Mouse (Mus musculus): ENCODE measurements around the gene Fcf1.

Fcf1 gene

GRCm38 (mm10) chr12:84970428-84971096 is at the start of gene Fcf1, which contains the start of gene Arel1:
Gene Fcf1 (plus strand): TSS chr12:84970897.
Gene Arel1 (minus strand): TSS chr12:84970900.
- peak; percentile 73 to 85 for DNase-seq (ENCODE audit: low spot score in 2 of 2)

- DNase-seq (ENCODE audit: low spot score in 2 of 2): no peak
These were observed 48.7 kb upstream of the Fcf1 start for GRCm38 (mm10) chr12:84921881-84922419.

- no peak for DNase-seq (ENCODE audit: low spot score in 2 of 2)
These were observed 46.4 kb upstream of the Fcf1 start for GRCm38 (mm10) chr12:84924324-84924723.

DNA sequence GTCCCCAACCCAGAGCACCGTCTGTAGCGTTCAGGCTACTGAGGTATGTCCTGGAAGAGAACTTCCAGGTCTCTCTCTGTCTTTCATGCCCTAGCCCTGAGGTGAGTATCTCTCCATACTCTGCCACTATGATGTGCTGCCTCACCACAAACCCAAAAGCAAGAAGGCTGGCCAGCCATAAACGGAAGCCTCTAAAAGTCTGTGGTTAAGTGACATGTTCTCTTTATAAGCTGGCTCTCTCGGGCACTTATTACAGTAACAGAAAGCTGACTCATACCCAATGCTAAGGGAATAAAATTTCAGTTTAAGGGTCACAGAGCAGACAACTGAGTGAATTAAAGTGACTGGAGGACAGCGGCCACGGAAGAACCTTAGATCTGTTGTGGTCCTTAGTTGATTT is 44.2 kb upstream of the Fcf1 start:
- no peak for DNase-seq (ENCODE audit: low spot score in 2 of 2)

DNA sequence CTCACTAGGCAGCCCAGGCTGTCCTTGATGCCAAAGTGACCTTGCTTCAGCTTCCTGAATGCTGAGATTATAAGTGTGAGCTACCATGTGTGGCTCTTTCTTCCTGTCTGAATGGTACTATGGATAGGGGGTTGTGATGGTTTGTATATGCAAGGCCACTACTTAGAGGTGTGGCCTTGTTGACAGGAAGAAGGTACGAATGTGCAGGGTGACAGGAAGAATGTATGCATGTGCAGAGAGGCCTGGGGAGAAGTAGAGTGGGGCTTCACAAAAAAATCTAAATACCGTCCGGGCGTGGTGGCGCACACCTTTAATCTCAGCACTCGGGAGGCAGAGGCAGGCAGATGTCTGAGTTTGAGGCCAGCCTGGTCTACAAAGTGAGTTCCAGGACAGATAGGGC is 38.5 kb upstream of the Fcf1 start:
- no peak for DNase-seq (ENCODE audit: low spot score in 2 of 2)

- no peak for DNase-seq (ENCODE audit: low spot score in 2 of 2)
These were observed 35.4 kb upstream of the Fcf1 start for GRCm38 (mm10) chr12:84935343-84935742.

GRCm38 (mm10) chr12:84939117-84939516 is 31.6 kb upstream of the Fcf1 start:
- no peak for DNase-seq (ENCODE audit: low spot score in 2 of 2)

DNA sequence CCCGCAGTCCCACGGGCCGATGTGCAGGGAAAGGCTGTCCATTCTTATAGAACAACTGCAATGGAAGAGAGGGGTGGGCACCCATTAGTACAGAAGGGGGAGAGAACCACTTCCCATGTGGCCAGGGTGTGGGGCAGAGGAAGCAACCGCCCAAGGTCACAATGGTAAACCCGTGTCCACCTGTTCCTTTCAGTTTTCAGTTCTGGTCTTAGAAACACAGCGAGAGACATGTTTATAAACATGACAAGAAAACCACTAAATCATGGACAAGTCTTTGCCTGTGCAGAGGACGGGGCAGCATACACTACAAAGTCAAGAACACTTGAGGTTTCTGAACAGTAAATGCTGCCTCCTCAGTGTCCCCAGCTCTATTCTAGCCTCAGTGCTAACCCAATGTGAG is 30.4 kb upstream of the Fcf1 start:
- DNase-seq (ENCODE audit: low spot score in 2 of 2): no peak

DNA sequence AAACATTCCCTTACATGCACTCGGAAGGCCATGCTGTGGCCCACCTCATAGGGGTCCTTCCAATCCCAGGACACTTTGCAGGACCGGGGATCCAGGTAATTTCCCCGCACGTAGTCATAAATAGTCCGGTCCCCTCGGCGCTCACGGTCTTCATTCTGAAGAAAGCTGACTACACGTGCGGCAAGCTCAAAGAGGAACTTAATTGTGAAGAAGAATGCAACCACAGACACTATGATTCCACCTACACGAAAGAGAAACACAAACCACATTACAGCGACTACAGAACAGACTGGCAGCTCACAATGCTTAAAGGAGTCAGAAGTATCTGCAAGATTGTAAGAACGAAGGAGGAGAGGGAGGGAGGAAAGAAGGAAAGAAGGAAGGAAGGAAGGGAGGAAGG is 29.0 kb upstream of the Fcf1 start:
- peak in 1 of 2 experiments; percentile 23 for DNase-seq (ENCODE audit: low spot score in 2 of 2)

DNA sequence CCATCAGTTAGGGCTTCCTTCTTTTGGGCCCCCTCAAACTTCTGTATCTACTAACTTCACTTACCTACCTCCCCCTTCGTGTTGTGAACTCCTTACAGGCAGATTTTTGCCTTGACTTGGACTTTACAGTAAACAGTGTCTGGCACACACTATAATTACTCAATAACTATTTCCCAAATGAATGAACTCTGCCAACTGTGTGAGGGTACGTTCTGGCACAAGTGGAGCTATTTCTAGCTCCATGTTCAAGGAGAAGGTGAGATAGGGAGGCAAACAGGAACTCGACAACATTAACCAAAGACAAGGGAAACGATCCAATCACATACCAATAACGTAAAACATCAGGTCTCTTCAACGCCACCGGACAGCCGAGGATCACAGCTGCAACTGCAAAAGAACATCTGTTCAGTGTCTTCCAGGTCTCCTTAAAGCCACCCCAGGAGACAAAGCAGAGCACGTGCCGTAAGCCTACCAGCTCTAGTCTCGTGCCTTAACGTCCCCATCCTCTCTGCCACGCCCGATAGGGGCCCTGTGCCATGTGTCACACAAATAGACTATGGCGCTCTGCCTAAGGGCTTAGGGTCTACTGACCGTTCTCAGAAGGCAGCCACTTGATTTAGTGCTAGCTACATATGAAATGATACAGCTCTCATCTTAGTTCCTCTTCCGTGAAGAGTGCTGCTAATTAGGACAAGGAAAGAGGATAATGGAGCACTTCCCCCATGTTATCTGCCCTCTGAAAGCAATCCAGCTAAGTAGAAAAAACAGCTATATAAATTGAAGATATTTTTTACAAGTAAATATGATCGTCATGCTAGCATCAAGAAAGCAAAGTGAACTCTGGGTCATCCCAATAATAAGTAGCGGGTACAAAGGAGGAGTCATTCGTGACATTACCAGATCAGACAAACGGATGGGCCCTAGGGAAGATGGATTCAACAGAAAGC is 27.4 kb upstream of the Fcf1 start:
- DNase-seq (ENCODE audit: low spot score in 2 of 2): no peak

- no peak for DNase-seq (ENCODE audit: low spot score in 2 of 2)
These were observed 26.4 kb upstream of the Fcf1 start for GRCm38 (mm10) chr12:84944150-84944812.

DNA sequence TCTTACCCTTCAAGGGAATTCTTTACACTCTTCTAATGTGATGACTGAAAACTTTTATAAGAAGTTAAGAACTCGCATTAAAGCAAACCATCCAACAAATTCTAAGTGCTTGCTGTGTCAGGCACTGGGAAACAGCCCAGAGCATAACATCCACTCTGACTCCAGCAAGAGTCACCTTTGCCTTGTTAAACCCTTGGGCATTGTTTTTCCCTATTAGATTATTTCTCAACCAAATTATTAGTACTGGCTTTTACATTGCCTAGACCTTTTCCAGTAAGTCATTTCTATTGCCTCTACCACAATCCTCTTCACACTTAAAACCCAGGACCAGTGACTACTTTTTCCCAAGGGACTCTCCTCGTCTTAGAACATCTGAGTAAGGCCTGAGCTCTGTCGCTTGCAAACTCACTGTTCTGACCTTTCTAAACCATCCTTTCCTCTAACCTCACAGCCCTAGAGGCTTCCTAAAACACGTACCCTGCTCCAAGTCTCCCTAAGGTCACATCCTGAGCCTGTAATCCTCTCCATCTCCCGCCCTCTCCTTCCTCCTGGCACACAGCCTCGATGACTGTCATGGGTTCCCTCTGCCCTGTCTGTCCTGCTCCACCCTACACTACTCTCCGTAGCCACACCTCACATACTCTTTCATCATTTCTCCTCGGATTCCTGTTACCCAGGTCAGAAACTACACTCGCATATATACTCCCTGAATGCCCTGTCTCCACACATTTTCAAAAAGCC is 25.7 kb upstream of the Fcf1 start:
- DNase-seq (ENCODE audit: low spot score in 2 of 2): no peak

DNA sequence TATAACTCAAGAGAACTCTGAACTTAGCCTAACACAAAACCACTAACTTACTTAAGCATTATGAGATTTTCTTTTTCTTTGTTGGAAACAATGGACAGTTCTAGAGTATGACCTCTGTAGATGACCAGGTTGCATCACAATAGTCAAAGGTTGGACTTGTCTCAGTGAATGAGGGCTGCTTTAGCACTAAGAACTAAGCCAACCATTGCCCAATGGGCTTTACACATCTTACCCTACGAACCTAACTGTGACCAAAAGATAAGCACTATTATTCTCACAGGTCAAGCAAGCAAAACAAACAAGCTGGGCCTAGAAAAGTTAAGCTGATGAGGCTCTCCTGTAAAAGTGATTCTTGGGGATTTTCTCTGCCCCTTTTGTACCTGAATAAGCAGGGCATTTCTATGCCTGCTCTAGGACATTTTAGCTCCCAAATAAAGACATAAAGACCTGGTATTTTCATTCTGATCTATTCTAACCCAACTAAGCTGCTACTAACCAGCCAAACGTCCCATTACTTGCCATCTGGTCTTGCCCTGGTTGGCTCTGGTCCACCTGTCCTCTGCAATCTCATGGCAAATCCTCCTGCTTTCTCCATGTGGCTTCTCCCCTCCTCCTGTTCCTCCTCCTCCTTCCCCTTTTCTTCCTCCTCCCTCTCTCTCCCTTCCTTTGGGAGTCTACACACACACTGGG is 22.7 kb upstream of the Fcf1 start:
- no peak for DNase-seq (ENCODE audit: low spot score in 2 of 2)

DNA sequence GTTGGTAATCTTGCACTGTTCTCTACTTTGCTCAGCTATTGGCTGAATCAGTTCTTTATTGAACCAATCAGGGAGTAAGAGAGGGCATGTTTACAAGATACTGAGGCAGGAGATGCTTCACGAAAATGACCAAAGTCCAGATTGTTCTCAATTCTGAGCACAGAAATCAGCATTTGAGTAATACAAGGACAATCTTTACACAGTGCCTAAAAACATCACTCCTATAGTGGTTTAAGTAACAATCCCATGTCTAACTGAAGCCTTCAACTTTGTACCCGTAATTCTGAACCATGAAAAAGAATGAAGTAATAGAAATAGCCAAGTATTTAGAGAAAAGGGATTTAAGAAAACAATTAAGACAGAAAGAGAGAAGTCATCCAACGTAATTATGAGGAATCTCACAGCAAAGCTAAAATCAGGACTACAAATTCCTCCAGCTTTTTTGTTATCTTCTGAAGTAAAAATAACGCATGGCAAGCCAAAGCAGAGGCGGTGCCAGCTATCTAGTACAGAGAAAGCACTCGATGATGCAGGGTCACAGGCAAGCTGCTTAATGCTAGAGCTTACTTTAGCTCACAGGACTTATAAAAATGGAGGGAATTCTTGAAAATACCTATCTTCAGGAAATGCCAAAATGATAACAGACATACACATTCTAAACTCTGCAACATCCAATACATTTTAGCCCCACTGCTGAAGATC is 22.0 kb upstream of the Fcf1 start:
- no peak for DNase-seq (ENCODE audit: low spot score in 2 of 2)

- DNase-seq (ENCODE audit: low spot score in 2 of 2): no peak
These were observed 19.9 kb upstream of the Fcf1 start for GRCm38 (mm10) chr12:84950763-84951162.

- DNase-seq (ENCODE audit: low spot score in 2 of 2): no peak
These were observed 19.2 kb upstream of the Fcf1 start for GRCm38 (mm10) chr12:84951531-84951930.

DNA sequence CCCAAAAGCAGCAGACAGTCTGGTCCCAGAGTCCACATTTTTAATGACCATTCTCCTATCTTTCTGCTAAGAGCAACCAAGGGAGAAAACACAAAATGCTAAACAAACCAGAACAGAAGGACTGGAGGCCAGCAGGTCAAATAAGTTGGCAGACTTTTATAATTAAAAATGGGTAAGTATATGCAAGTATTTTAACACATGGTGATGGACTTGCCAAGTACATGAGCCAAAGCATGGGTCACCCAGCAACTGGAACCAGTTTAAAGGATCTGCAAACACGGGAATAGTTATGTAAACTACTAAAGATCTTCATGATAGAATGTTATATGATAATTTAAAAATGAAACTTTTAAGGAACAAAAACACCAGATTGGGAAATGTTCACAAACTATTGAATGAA is 18.3 kb upstream of the Fcf1 start:
- no peak for DNase-seq (ENCODE audit: low spot score in 2 of 2)

- no peak for DNase-seq (ENCODE audit: low spot score in 2 of 2)
These were observed 14.4 kb upstream of the Fcf1 start for GRCm38 (mm10) chr12:84956317-84956716.

DNA sequence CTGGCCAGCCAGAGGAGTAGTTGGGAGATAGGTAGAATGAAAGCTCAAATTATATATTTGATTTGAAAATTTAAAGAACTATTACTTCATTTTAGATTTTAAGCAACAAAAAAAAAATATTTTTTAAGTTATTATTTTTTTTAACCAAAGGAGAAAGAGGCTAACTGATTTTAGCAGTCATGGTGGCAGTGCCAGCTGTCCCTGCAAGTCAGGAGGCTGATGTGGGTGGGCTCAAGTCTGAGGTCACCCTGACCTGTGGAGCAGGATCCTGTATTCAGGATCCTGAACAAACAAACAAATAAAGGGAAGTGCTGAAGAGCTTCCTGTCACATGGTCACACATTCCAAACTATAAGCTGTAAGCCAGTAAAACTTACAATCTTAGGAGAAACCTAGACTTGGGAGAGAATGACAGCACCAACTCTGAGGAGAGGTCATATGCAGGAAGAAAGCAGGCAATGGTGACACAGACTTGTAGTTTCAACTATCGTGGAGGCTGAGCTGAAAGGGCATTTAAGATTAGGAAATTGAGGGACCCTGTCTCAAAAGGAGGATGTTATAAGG is 11.8 kb upstream of the Fcf1 start:
- no peak for DNase-seq (ENCODE audit: low spot score in 2 of 2)

GRCm38 (mm10) chr12:84962606-84963005 is 8.1 kb upstream of the Fcf1 start:
- DNase-seq (ENCODE audit: low spot score in 2 of 2): no peak
